Mouse (Mus musculus): ENCODE data around the gene Gm43552. TPM values are rescaled to one million over a fixed set of nuclear protein-coding genes. Genes with fewer than 3 reads are reported as not detected.

The Gm43552 gene
- polyA plus RNA-seq, 1 experiment from 2014 or later, result not detected

DNA sequence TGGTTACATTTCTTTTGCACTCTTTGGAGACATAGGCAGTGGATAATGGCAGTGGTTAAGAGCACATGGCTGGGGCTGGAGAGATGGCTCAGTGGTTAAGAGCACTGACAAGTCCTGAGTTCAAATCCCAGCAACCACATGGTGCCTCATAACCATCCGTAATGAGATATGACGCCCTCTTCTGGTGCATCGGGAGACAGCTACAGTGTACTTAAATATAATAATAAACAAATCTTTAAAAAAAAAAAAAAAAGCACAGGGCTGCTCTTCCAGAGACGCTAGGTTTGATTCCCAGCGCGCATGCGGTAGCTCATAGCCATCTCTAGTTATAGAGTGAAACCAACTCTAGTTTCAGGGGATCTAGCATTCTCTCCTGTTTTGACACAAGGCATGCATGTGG, 98.2 kb downstream of the Gm43552 start:
- Histone ChIP-seq H3K79me2 (ENCODE audit: inconsistent target) (peaks cover 51% of the 10 kb centered on the region), H3K36me3 (ENCODE audit: inconsistent target) (peaks cover 41% of the 10 kb centered on the region), H3K4me3 (ENCODE audit: inconsistent target) (no peak overlapping the region), H3K27ac (no peak overlapping the region)
- WGBS (ENCODE audit: missing documents), result 95% methylated on average over 7 of the region's 7 CpGs

GRCm38 (mm10) chr5:65391753-65392152, 100.9 kb downstream of the Gm43552 start:
- peak overlapping the region; percentile 66 for H3K27ac ChIP-seq
- peaks cover 61% of the 10 kb centered on the region for H3K79me2 ChIP-seq (ENCODE audit: inconsistent target)
- WGBS (ENCODE audit: missing documents), result 2% methylated on average over 12 of the region's 12 CpGs
- peaks cover 43% of the 10 kb centered on the region; the same call in 1 of the 2 replicates for H3K36me3 ChIP-seq (ENCODE audit: inconsistent target)
- peak overlapping the region; percentile 83 for H3K4me3 ChIP-seq (ENCODE audit: inconsistent target)

DNA sequence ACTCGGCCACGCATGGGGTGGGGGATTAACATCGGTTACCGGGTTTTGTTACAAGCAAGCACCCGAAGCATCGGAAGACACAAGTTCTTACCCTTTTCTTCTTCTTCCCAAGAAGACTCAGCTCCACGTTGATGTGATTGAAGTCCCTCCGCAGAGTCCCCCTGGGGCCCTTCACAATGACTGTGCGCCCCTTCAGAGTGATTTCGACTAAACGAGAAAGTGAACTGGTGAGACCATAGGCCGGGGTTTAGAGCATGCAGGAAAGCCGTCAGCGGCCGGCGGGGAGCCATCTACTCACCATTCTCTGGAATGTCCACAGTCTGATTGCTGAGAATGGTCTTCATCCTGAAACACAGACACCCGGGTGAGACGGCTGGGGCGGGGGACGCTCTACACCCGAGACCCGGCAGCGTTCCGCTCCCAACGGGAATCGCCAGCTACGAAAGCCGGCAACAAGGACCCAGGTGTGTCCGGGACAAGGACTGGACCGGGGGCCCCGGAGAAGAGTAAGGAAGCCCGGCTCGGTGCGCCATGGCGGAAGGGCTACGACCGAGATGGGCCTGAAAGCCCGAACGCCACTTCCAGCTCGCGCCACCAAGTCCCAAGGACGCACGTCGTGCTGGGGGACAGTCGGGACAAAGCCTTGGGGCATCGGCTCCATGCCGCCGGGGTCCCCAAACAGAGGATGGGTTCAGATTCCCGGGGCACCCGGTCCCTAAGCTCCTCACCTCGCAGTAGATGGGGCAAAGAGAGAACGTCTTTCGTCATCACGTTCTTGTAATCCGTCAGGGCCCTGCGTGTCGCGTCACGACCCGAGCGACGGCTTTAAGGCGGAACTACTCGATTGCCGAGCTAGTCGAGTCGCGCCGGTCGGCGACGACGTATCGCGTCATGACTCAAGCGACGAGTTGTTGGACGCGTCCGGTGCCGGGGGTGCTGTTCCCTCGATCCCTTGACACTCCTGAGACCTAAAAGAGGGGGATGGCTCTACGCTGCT, 101.7 kb downstream of the Gm43552 start, which contains the start of the genes Rpl9 and Lias:
TSS of gene Rpl9 (minus strand) at position 797 of the 997 bp plus-strand sequence.
TSS of gene Lias (plus strand) at position 850 of the 997 bp plus-strand sequence.
- peaks cover 36% of the 10 kb centered on the region; the same call in 1 of the 2 replicates for H3K36me3 ChIP-seq (ENCODE audit: inconsistent target)
- peaks cover 61% of the 10 kb centered on the region for H3K79me2 ChIP-seq (ENCODE audit: inconsistent target)
- peak within 1 kb of the TSS; percentile 66 for H3K27ac ChIP-seq
- peak within 1 kb of the TSS; percentile 83 for H3K4me3 ChIP-seq (ENCODE audit: inconsistent target)
- 1% methylated on average over 83 of the region's 83 CpGs for WGBS (ENCODE audit: missing documents)

- peaks cover 36% of the 10 kb centered on the region for H3K79me2 ChIP-seq (ENCODE audit: inconsistent target)
- H3K27ac ChIP-seq, result no peak overlapping the region
- WGBS (ENCODE audit: missing documents), result 88% methylated on average over 6 of the region's 6 CpGs
Observed at GRCm38 (mm10) chr5:65387008-65387867, 105.4 kb downstream of the Gm43552 start.

DNA sequence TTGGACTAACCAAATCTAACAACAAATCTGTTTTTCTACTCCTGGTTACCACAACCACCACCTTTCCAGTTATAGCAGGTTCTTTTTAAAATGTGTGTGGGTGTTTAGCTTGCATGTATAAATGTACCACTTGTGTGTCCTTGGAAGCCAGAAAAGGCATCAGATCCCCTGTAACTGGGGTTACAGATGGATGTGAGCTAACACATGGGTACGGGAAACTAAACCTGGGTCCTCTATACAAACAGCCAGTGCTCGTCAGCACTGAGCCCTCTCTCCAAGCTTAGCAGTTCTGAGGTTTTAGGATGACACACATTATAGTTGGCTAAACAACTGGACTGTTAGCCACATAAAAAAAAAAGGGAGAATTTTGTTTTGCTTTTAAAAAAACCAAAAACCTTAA, 106.9 kb downstream of the Gm43552 start:
- peaks cover 22% of the 10 kb centered on the region for H3K79me2 ChIP-seq (ENCODE audit: inconsistent target)
- H3K4me3 ChIP-seq (ENCODE audit: inconsistent target), result no peak overlapping the region
- WGBS (ENCODE audit: missing documents), result 86% methylated on average over 2 of the region's 2 CpGs

More at GRCm38 (mm10) chr5:65387008-65387867, 105.4 kb downstream of the Gm43552 start:
- Histone ChIP-seq H3K36me3 (ENCODE audit: inconsistent target) (peaks cover 25% of the 10 kb centered on the region; the same call in 1 of the 2 replicates), H3K4me3 (ENCODE audit: inconsistent target) (no peak overlapping the region)

More for the DNA sequence above, 106.9 kb downstream of the Gm43552 start:
- Histone ChIP-seq H3K27ac (no peak overlapping the region), H3K36me3 (ENCODE audit: inconsistent target) (peaks cover 25% of the 10 kb centered on the region; the same call in 1 of the 2 replicates)

Other genes with a start within 250 kb of the Gm43552 start
- gene Rfc1, start 157.2 kb downstream of the Gm43552 start, polyA plus RNA-seq (2018), result 28.4 to 36.3 TPM (median 35.4 TPM) in 3 replicates
- not detected in 3 replicates for gene Klb, start 144.5 kb downstream of the Gm43552 start, polyA plus RNA-seq (2018)
- 415 to 1,286 TPM (median 1,137 TPM) in 3 replicates for gene Rpl9, start 101.4 kb downstream of the Gm43552 start, polyA plus RNA-seq (2018)
- 20.7 to 35.1 TPM (median 21.1 TPM) in 3 replicates for gene Lias, start 101.3 kb downstream of the Gm43552 start, polyA plus RNA-seq (2018)
- gene Ugdh, start 56.9 kb downstream of the Gm43552 start, polyA plus RNA-seq (2018), result 29.7 to 103 TPM (median 53.7 TPM) in 3 replicates
- gene Smim14, start 44.4 kb upstream of the Gm43552 start, polyA plus RNA-seq (2018), result 67.2 to 135 TPM (median 99.0 TPM) in 3 replicates
- 76.8 to 156 TPM (median 106 TPM) in 3 replicates for gene Ube2k, start 44.4 kb upstream of the Gm43552 start, polyA plus RNA-seq (2018)
- 38.5 to 63.2 TPM (median 51.3 TPM) in 3 replicates for gene Pds5a, start 205.4 kb upstream of the Gm43552 start, polyA plus RNA-seq (2018)

Measured in macrophage (primary cell).